In genomic region chr11:88863904-88864457, GRCm38 (mm10) we compare ENCODE assay signal across 8 mouse cellular contexts. TPM values are rescaled to one million over a fixed set of nuclear protein-coding genes. Genes with fewer than 3 reads are reported as not detected.
DNase-seq lines count a peak whose midpoint lies in the region; ATAC-seq and TF ChIP-seq lines count a peak whose summit lies in the region.

No protein-coding gene starts in this region.

- WGBS in forebrain, embryonic 11.5 days, result under 1% methylated on average over 44 of the region's 49 CpGs
- under 1% methylated on average over 49 of the region's 49 CpGs for WGBS in hindbrain, embryonic 12.5 days
- 0% methylated on average over 39 of the region's 49 CpGs for WGBS in limb, embryonic 14.5 days
- under 1% methylated on average over 49 of the region's 49 CpGs for WGBS in midbrain, embryonic 13.5 days

- H3K27ac ChIP-seq in forebrain, embryonic 11.5 days (ENCODE audit: low read depth, low read length), result peak overlapping the region; percentile 31; the same call in 1 of the 2 replicates
- H3K27ac ChIP-seq in hindbrain, embryonic 12.5 days, result peak overlapping the region; percentile 88
- H3K27ac ChIP-seq in limb, embryonic 14.5 days (replicated peaks; ENCODE audit: low read depth, low read length), result no peak overlapping the region
- peak overlapping the region; percentile 68 for H3K27ac ChIP-seq in midbrain, embryonic 13.5 days

- no peaks in the 10 kb centered on the region for H3K9me3 ChIP-seq in forebrain, embryonic 11.5 days (ENCODE audit: control insufficient read depth, low read length)
- no peaks in the 10 kb centered on the region for H3K9me3 ChIP-seq in hindbrain, embryonic 12.5 days (replicated peaks)
- no peaks in the 10 kb centered on the region for H3K9me3 ChIP-seq in limb, embryonic 14.5 days (ENCODE audit: control insufficient read depth, low read length)
- no peaks in the 10 kb centered on the region for H3K9me3 ChIP-seq in midbrain, embryonic 13.5 days

- DNase-seq in layer of hippocampus, adult 11-12 months (ENCODE audit: low spot score), result peak; percentile 52
- no peak for DNase-seq in layer of hippocampus, adult 9-10 months (ENCODE audit: low spot score)
- DNase-seq in ZHBTc4 (ENCODE audit: low read depth, low spot score), result peak; percentile 71
- DNase-seq in forebrain, embryonic 11.5 days (ENCODE audit: low spot score), result peak; percentile 80
- no peak for DNase-seq in limb, embryonic 14.5 days (ENCODE audit: low spot score)
- no peak for DNase-seq in thymus, postnatal 14 days

- H3K4me1 ChIP-seq in forebrain, embryonic 11.5 days (replicated peaks; ENCODE audit: control insufficient read depth, insufficient read depth, low read length), result peaks cover 8% of the 10 kb centered on the region; the same call in 1 of the 2 replicates
- H3K4me1 ChIP-seq in hindbrain, embryonic 12.5 days, result peaks cover 19% of the 10 kb centered on the region
- H3K4me1 ChIP-seq in limb, embryonic 14.5 days (ENCODE audit: control insufficient read depth, insufficient read depth, low read length), result peaks cover 6% of the 10 kb centered on the region
- peaks cover 24% of the 10 kb centered on the region for H3K4me1 ChIP-seq in midbrain, embryonic 13.5 days (replicated peaks)

- peak overlapping the region; percentile 93 for H3K4me2 ChIP-seq in forebrain, embryonic 11.5 days (ENCODE audit: low read depth, low read length, severe bottlenecking)
- H3K4me2 ChIP-seq in hindbrain, embryonic 12.5 days (replicated peaks), result peak overlapping the region; percentile 97
- peak overlapping the region; percentile 93 for H3K4me2 ChIP-seq in limb, embryonic 14.5 days (replicated peaks; ENCODE audit: low read depth, low read length, severe bottlenecking)
- H3K4me2 ChIP-seq in midbrain, embryonic 13.5 days (replicated peaks), result peak overlapping the region; percentile 97

- peak overlapping the region; percentile 66 for H3K4me3 ChIP-seq in forebrain, embryonic 11.5 days (ENCODE audit: low read depth, low read length)
- H3K4me3 ChIP-seq in hindbrain, embryonic 12.5 days, result peak overlapping the region; percentile 78
- H3K4me3 ChIP-seq in limb, embryonic 14.5 days (replicated peaks; ENCODE audit: low read length), result peak overlapping the region; percentile 61
- peak overlapping the region; percentile 58 for H3K4me3 ChIP-seq in midbrain, embryonic 13.5 days (replicated peaks)

- H3K27me3 ChIP-seq in forebrain, embryonic 11.5 days (ENCODE audit: control insufficient read depth, insufficient read depth, low read length), result no peaks in the 10 kb centered on the region
- H3K27me3 ChIP-seq in hindbrain, embryonic 12.5 days, result 0 out of 2 replicates have a peak, but pooled peaks cover 5% of the 10 kb centered on the region
- no peaks in the 10 kb centered on the region for H3K27me3 ChIP-seq in limb, embryonic 14.5 days (ENCODE audit: control insufficient read depth, insufficient read depth, low read length)
- H3K27me3 ChIP-seq in midbrain, embryonic 13.5 days, result 0 out of 2 replicates have a peak, but pooled peaks cover 6% of the 10 kb centered on the region

- peak; percentile 59 for ATAC-seq in forebrain, embryonic 11.5 days (replicated peaks; ENCODE audit: low FRiP score)
- peak; percentile 66; the same call in 1 of the 2 replicates for ATAC-seq in hindbrain, embryonic 12.5 days (ENCODE audit: low FRiP score)
- peak; percentile 48 for ATAC-seq in limb, embryonic 14.5 days (ENCODE audit: low FRiP score, low read depth)
- peak; percentile 68; the same call in 1 of the 2 replicates for ATAC-seq in midbrain, embryonic 13.5 days

- no peaks in the 10 kb centered on the region for H3K36me3 ChIP-seq in forebrain, embryonic 11.5 days (ENCODE audit: control insufficient read depth, insufficient read depth, low read length)
- H3K36me3 ChIP-seq in hindbrain, embryonic 12.5 days, result no peaks in the 10 kb centered on the region
- H3K36me3 ChIP-seq in limb, embryonic 14.5 days (ENCODE audit: control insufficient read depth, insufficient read depth, low read length), result no peaks in the 10 kb centered on the region
- no peaks in the 10 kb centered on the region for H3K36me3 ChIP-seq in midbrain, embryonic 13.5 days

- TF ChIP-seq POLR2A in limb, embryonic 14.5 days (IDR thresholded peaks at IDR 0.05; ENCODE audit: borderline replicate concordance, extremely low read depth, insufficient read depth, insufficient read length), result no peak

- H3K9ac ChIP-seq in forebrain, embryonic 11.5 days (ENCODE audit: low read length), result peak overlapping the region; percentile 77
- peak overlapping the region; percentile 79 for H3K9ac ChIP-seq in hindbrain, embryonic 12.5 days
- H3K9ac ChIP-seq in limb, embryonic 14.5 days (ENCODE audit: low read depth, low read length, severe bottlenecking), result peak overlapping the region; percentile 78
- peak overlapping the region; percentile 79 for H3K9ac ChIP-seq in midbrain, embryonic 13.5 days (replicated peaks)

RNA-seq across cellular contexts. Expression of gene Akap1, which starts 0.4 kb away (rescaled TPM):
- polyA plus RNA-seq in forebrain, embryonic 11.5 days (2014; fragmentation: Nextera tagmentation; extraction: Ambion mirVana), result 15.5 and 16.1 TPM in 2 replicates
- 21.8 and 22.3 TPM in 2 replicates for polyA plus RNA-seq in hindbrain, embryonic 12.5 days (2016; fragmentation: Nextera tagmentation; extraction: Ambion mirVana)
- polyA plus RNA-seq in limb, embryonic 14.5 days (2012; rRNA removed), result 31.4 and 33.5 TPM in 2 replicates
- 14.9 and 15.0 TPM in 2 replicates for polyA plus RNA-seq in limb, embryonic 14.5 days (2014; fragmentation: Nextera tagmentation; extraction: Ambion mirVana)
- 25.3 and 27.7 TPM in 2 replicates for polyA plus RNA-seq in midbrain, embryonic 13.5 days (2015; fragmentation: Nextera tagmentation; extraction: Ambion mirVana)

Comparison
In these comparisons a context has a peak if more than half of its experiments do, and no peak if none do; other contexts are left out.
1. DNase-seq: peak in layer of hippocampus, adult 11-12 months (single experiment), ZHBTc4 (single experiment) and forebrain, embryonic 11.5 days (single experiment); none in layer of hippocampus, adult 9-10 months (single experiment), limb, embryonic 14.5 days (single experiment) and thymus, postnatal 14 days (single experiment).
2. Peak in every context shown above with its lines, with median percentiles within 50 percentile points of each other: ATAC-seq, H3K4me2 ChIP-seq, H3K4me3 ChIP-seq and H3K9ac ChIP-seq.